Mouse (Mus musculus): ENCODE measurements at regions not wholly inside any gene's neighbourhood (a gene's known extent, or its start where the extent isn't known, plus 50 kb on each side); places are given as distances from the start of the nearest gene placed in this dataset.

- TF ChIP-seq CTCF (IDR thresholded peaks at IDR 0.05; ENCODE audit: low read depth, low read length) = no peak
- no peak for TF ChIP-seq GATA1 (IDR thresholded peaks at IDR 0.05; ENCODE audit: borderline replicate concordance, low read length)
- no peak for TF ChIP-seq GATA2 (IDR thresholded peaks at IDR 0.05; ENCODE audit: borderline replicate concordance, low read depth, low read length)
- no peak for TF ChIP-seq POLR2AphosphoS5 (IDR thresholded peaks at IDR 0.05; ENCODE audit: insufficient replicate concordance, low read depth, low read length)
- TF ChIP-seq TAL1 (conservative IDR thresholded peaks at IDR 0.05; ENCODE audit: low read depth, low read length) = no peak
Measured at GRCm38 (mm10) chr11:71389659-71390058, 159.1 kb upstream of the Nlrp1b start.
